Mouse (Mus musculus) testis, adult 2 months (tissue): ENCODE measurements around the gene Nptx1.

Experiments
- CTCF ChIP-seq: fragments of 200-500 bp; IDR thresholded peaks from 2 replicates; pipeline ENCODE4 v1.5.1; 2012; ENCODE audit warnings: low read depth, mild to moderate bottlenecking, inconsistent platforms, low read length, moderate library complexity; ENCODE audit not compliant: control insufficient read depth, insufficient read depth, insufficient replicate concordance
- POLR2A ChIP-seq: fragments of 200-500 bp; IDR thresholded peaks from 2 replicates; pipeline ENCODE4 v1.6.1; 2012; ENCODE audit warnings: low read depth, mild to moderate bottlenecking, inconsistent platforms, low read length, moderate library complexity; ENCODE audit not compliant: control insufficient read depth

DNA sequence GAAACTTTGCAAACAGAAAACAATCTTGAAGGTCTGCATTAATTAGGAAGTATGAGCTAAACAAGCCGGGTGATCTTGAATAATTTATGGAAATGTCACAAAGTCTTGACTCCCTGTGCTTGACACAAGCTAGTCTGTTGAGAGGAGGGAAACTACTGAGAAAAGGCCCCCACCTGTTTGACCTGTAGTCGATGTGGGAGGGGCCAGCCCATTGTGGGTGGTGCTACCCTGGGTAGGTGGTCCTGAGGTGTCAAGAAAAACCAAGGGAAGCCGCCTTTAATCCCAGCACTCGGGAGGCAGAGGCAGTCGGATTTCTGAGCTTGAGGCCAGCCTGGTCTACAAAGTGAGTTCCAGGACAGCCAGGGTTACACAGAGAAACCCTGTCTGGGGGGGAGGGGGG lies 18.6 kb upstream of the Nptx1 start:
- no peak for TF ChIP-seq POLR2A
- no peak for TF ChIP-seq CTCF
